Mouse (Mus musculus) MEL (cell line): ENCODE data around the gene Myo10. TPM values are rescaled to one million over a fixed set of nuclear protein-coding genes. Genes with fewer than 3 reads are reported as not detected.

ENCODE experiments used
- DNase-seq: peaks from one replicate; pipeline ENCODE4 v3.0.0; 2011; ENCODE audit warnings: low read depth, low spot score
- H3K27ac ChIP-seq: 2 replicates; pipeline ENCODE4 v1.5.1; 2012; ENCODE audit warnings: low read depth, mild to moderate bottlenecking, control low read depth, low read length, moderate library complexity; ENCODE audit not compliant: control insufficient read depth
- H3K27me3 ChIP-seq, 2 experiments: fragments of 150-350 bp in 1 of 2; sonication (generic) in 1 of 2; 2 replicates each; pipeline ENCODE4 v1.6.1; 2012; ENCODE audit warnings: low read length in 2 of 2, mild to moderate bottlenecking in 2 of 2, improper control_type of control experiment in 1 of 2, moderate library complexity in 1 of 2; ENCODE audit not compliant: insufficient read depth in 2 of 2, control insufficient read depth in 1 of 2
- H3K36me3 ChIP-seq, 2 experiments: 2 replicates each; pipeline ENCODE4 v1.6.1; 2012 to 2014; ENCODE audit warnings: low read length in 2 of 2, improper control_type of control experiment in 1 of 2, inconsistent platforms in 1 of 2, mild to moderate bottlenecking in 1 of 2; ENCODE audit not compliant: insufficient read depth in 2 of 2, control insufficient read depth in 1 of 2
- H3K4me1 ChIP-seq, 2 experiments: fragments of 150-350 bp in 1 of 2; sonication (generic) in 1 of 2; 2 replicates each; pipeline ENCODE4 v1.6.1; 2012; ENCODE audit warnings: low read length in 2 of 2, improper control_type of control experiment in 1 of 2, mild to moderate bottlenecking in 1 of 2; ENCODE audit not compliant: insufficient read depth in 2 of 2, control insufficient read depth in 1 of 2
- H3K4me3 ChIP-seq, 2 experiments: fragments of 150-350 bp in 1 of 2; sonication (generic) in 1 of 2; 2 replicates each; pipeline ENCODE4 v1.5.1; 2012; ENCODE audit warnings: low read depth in 2 of 2, low read length in 2 of 2, mild to moderate bottlenecking in 2 of 2, moderate library complexity in 2 of 2, control low read depth in 1 of 2, improper control_type of control experiment in 1 of 2; ENCODE audit not compliant: control insufficient read depth in 1 of 2, insufficient read depth in 1 of 2
- H3K79me2 ChIP-seq: 2 replicates; pipeline ENCODE4 v1.6.1; 2012; ENCODE audit warnings: mild to moderate bottlenecking, low read length, moderate library complexity; ENCODE audit not compliant: control insufficient read depth, poor library complexity, insufficient read depth
- H3K9ac ChIP-seq: 2 replicates; pipeline ENCODE4 v1.6.1; 2012; ENCODE audit warnings: low read depth, mild to moderate bottlenecking, control low read depth, low read length, moderate library complexity; ENCODE audit not compliant: control insufficient read depth, poor library complexity, severe bottlenecking
- H3K9me3 ChIP-seq: fragments of 150-350 bp; sonication (generic); replicated peaks from 2 replicates; pipeline ENCODE4 v1.6.1; 2012; ENCODE audit warnings: mild to moderate bottlenecking, low read length, improper control_type of control experiment, moderate library complexity; ENCODE audit not compliant: insufficient read depth
- CHD1 ChIP-seq: IDR thresholded peaks from 2 replicates; pipeline ENCODE4 v1.6.1; 2012; ENCODE audit warnings: low read depth, mild to moderate bottlenecking, inconsistent platforms, low read length, improper control_type of control experiment
- ELF1 ChIP-seq: IDR thresholded peaks from 2 replicates; pipeline ENCODE4 v1.6.1; 2014; ENCODE audit warnings: low read depth, mild to moderate bottlenecking, inconsistent platforms, low read length, improper control_type of control experiment, moderate library complexity
- GABPA ChIP-seq: IDR thresholded peaks from 2 replicates; pipeline ENCODE4 v1.6.1; 2012; ENCODE audit warnings: low read depth, mild to moderate bottlenecking, inconsistent platforms, low read length, improper control_type of control experiment, moderate library complexity
- KAT2A ChIP-seq: conservative IDR thresholded peaks from 2 replicates; pipeline ENCODE4 v1.6.1; 2012; ENCODE audit warnings: low read depth, low read length, improper control_type of control experiment, inconsistent platforms
- MAFK ChIP-seq: IDR thresholded peaks from 2 replicates; pipeline ENCODE4 v1.6.1; 2011; ENCODE audit warnings: low read depth, mild to moderate bottlenecking, low read length, improper control_type of control experiment, borderline replicate concordance
- MXI1 ChIP-seq: IDR thresholded peaks from 2 replicates; pipeline ENCODE4 v1.6.1; 2011; ENCODE audit warnings: mild to moderate bottlenecking, low read depth, low read length, improper control_type of control experiment
- MYB ChIP-seq: IDR thresholded peaks from 2 replicates; pipeline ENCODE4 v1.6.1; 2011; ENCODE audit warnings: mild to moderate bottlenecking, low read depth, low read length, improper control_type of control experiment
- NRF1 ChIP-seq: IDR thresholded peaks from 2 replicates; pipeline ENCODE4 v1.6.1; 2014; ENCODE audit warnings: low read depth, mild to moderate bottlenecking, inconsistent platforms, low read length, improper control_type of control experiment, moderate library complexity; ENCODE audit not compliant: poor library complexity, insufficient read depth, severe bottlenecking
- POLR2A ChIP-seq, 2 experiments: IDR thresholded peaks; 2 replicates each; pipeline ENCODE4 v1.6.1; 2011 to 2012; ENCODE audit warnings: low read length in 2 of 2, mild to moderate bottlenecking in 2 of 2, control low read depth in 1 of 2, improper control_type of control experiment in 1 of 2, low read depth in 1 of 2, moderate library complexity in 1 of 2; ENCODE audit not compliant: control insufficient read depth in 1 of 2, insufficient read depth in 1 of 2, poor library complexity in 1 of 2
- POLR2AphosphoS2 ChIP-seq: IDR thresholded peaks from 2 replicates; pipeline ENCODE4 v1.6.1; 2011; ENCODE audit warnings: low read length, improper control_type of control experiment
- SIN3A ChIP-seq: IDR thresholded peaks from 2 replicates; pipeline ENCODE4 v1.6.1; 2012; ENCODE audit warnings: low read length, improper control_type of control experiment, inconsistent platforms
- SMC3 ChIP-seq: IDR thresholded peaks from 2 replicates; pipeline ENCODE4 v1.6.1; 2011; ENCODE audit warnings: low read depth, low read length, improper control_type of control experiment
- TAL1 ChIP-seq: IDR thresholded peaks from 2 replicates; pipeline ENCODE4 v1.6.1; 2012; ENCODE audit warnings: mild to moderate bottlenecking, inconsistent platforms, low read length, moderate library complexity, mixed read lengths
- TBP ChIP-seq: IDR thresholded peaks from 2 replicates; pipeline ENCODE4 v1.8.0; 2011; ENCODE audit warnings: low read depth, low read length, improper control_type of control experiment
- UBTF ChIP-seq: IDR thresholded peaks from 2 replicates; pipeline ENCODE4 v1.6.1; 2012; ENCODE audit warnings: low read depth, mild to moderate bottlenecking, inconsistent platforms, low read length, improper control_type of control experiment, moderate library complexity, borderline replicate concordance; ENCODE audit not compliant: insufficient read depth
- USF2 ChIP-seq, 2 experiments: IDR thresholded peaks; 2 replicates each; pipeline ENCODE4 v1.6.1; 2011 to 2012; ENCODE audit warnings: improper control_type of control experiment in 2 of 2, low read length in 2 of 2, borderline replicate concordance in 1 of 2, inconsistent platforms in 1 of 2, low read depth in 1 of 2, mild to moderate bottlenecking in 1 of 2; ENCODE audit not compliant: insufficient read depth in 1 of 2
- ZC3H11A ChIP-seq: IDR thresholded peaks from 2 replicates; pipeline ENCODE4 v1.6.1; 2012; ENCODE audit warnings: low read depth, mild to moderate bottlenecking, inconsistent platforms, low read length, improper control_type of control experiment
- ZKSCAN1 ChIP-seq: IDR thresholded peaks from 2 replicates; pipeline ENCODE4 v1.6.1; 2012; ENCODE audit warnings: low read depth, mild to moderate bottlenecking, inconsistent platforms, low read length, improper control_type of control experiment, moderate library complexity
- ZMIZ1 ChIP-seq: IDR thresholded peaks from 2 replicates; pipeline ENCODE4 v1.6.1; 2012; ENCODE audit warnings: low read depth, mild to moderate bottlenecking, inconsistent platforms, low read length, improper control_type of control experiment, moderate library complexity
- polyA plus RNA-seq, 2 experiments: library from polyadenylated mRNA; stranded (reverse) in 1 of 2; unstranded in 1 of 2; fragments of >175 nt in 1 of 2; fragments of >200 nt in 1 of 2; gene quantifications; 2 replicates each; pipeline versions ENCODE4 v1.2.1 to v1.2.4; 2012; ENCODE audit warnings: low replicate concordance in 2 of 2, low read depth in 1 of 2; ENCODE audit not compliant: insufficient read length in 2 of 2, insufficient read depth in 1 of 2, missing spikeins in 1 of 2
- total RNA-seq: library from RNA; depleted of rRNA; stranded (reverse); fragments of 300-350 nt; gene quantifications from 2 replicates; pipeline ENCODE4 v1.2.3, GENCODE M21; 2012

Myo10 gene
- total and polyA plus RNA-seq, 3 experiments: 0.01 TPM; not detected in 2

GRCm38 (mm10) chr15:25834282-25834681, 212.0 kb downstream of the Myo10 start:
- no peaks in the 10 kb centered on the region for H3K9me3 ChIP-seq
- no peak overlapping the region for H3K27ac ChIP-seq
- no peak overlapping the region for H3K4me3 ChIP-seq
- H3K27me3 ChIP-seq: no peaks in the 10 kb centered on the region
- no peaks in the 10 kb centered on the region for H3K4me1 ChIP-seq
- H3K36me3 ChIP-seq: no peaks in the 10 kb centered on the region
- H3K79me2 ChIP-seq: no peaks in the 10 kb centered on the region
- no peak overlapping the region for H3K9ac ChIP-seq
- no peak for DNase-seq
- TF ChIP-seq POLR2A (IDR thresholded peaks at IDR 0.05; ENCODE audit: control insufficient read depth in 1 of 2, insufficient read depth in 1 of 2, low read depth in 1 of 2, low read length in 2 of 2, poor library complexity in 1 of 2): no peak
- TF ChIP-seq SIN3A: no peak
- no peak for TF ChIP-seq MAFK
- no peak for TF ChIP-seq TAL1
- no peak for TF ChIP-seq ZC3H11A
- TF ChIP-seq USF2 (IDR thresholded peaks at IDR 0.05; ENCODE audit: borderline replicate concordance in 1 of 2, insufficient read depth in 1 of 2, low read depth in 1 of 2, low read length in 2 of 2): no peak
- TF ChIP-seq MXI1: no peak
- no peak for TF ChIP-seq KAT2A
- TF ChIP-seq ELF1: no peak
- no peak for TF ChIP-seq SMC3
- no peak for TF ChIP-seq CHD1
- TF ChIP-seq NRF1: no peak
- TF ChIP-seq MYB: no peak
- TF ChIP-seq UBTF: no peak
- TF ChIP-seq POLR2AphosphoS2: no peak
- no peak for TF ChIP-seq ZKSCAN1
- TF ChIP-seq TBP: no peak
- no peak for TF ChIP-seq GABPA

- no peaks in the 10 kb centered on the region for H3K36me3 ChIP-seq
- no peak for TF ChIP-seq ZMIZ1
- TF ChIP-seq, all 39 proteins: peak for 0
- Histone ChIP-seq H3K27me3 (no peaks in the 10 kb centered on the region), H3K4me3 (no peak overlapping the region), H3K9ac (no peak overlapping the region), H3K9me3 (no peaks in the 10 kb centered on the region), H3K79me2 (no peaks in the 10 kb centered on the region), H3K27ac (no peak overlapping the region), H3K4me1 (no peaks in the 10 kb centered on the region)
- no peak for DNase-seq
These were observed 212.8 kb downstream of the Myo10 start for GRCm38 (mm10) chr15:25834920-25835674.
